Mouse (Mus musculus) liver, adult 2 months (tissue): Measurements from ENCODE around the gene Crygn. TPM values are rescaled to one million over a fixed set of nuclear protein-coding genes. Genes with fewer than 3 reads are reported as not detected.

Source experiments
- DNase-seq: peaks from one replicate; pipeline ENCODE4 v3.0.0-alpha.2; 2011; ENCODE audit warnings: low read depth, low spot score; ENCODE audit errors: extremely low read depth
- H3K27ac ChIP-seq: fragments of 200-500 bp; replicated peaks from 2 replicates; pipeline ENCODE4 v1.5.1; 2012; ENCODE audit warnings: low read depth, mild to moderate bottlenecking, control low read depth, inconsistent platforms, low read length; ENCODE audit not compliant: insufficient read depth
- H3K27me3 ChIP-seq: fragments of 200-500 bp; 2 replicates; pipeline ENCODE4 v1.6.1; 2012; ENCODE audit warnings: mild to moderate bottlenecking, moderate library complexity, low read length, inconsistent platforms; ENCODE audit not compliant: control insufficient read depth, insufficient read depth
- H3K36me3 ChIP-seq: fragments of 200-500 bp; 2 replicates; pipeline ENCODE4 v1.6.1; 2012; ENCODE audit warnings: low read length, inconsistent platforms; ENCODE audit not compliant: control insufficient read depth, insufficient read depth
- H3K4me1 ChIP-seq: fragments of 200-500 bp; 2 replicates; pipeline ENCODE4 v1.6.1; 2011; ENCODE audit warnings: low read length; ENCODE audit not compliant: control insufficient read depth, insufficient read depth
- H3K4me3 ChIP-seq: fragments of 200-500 bp; 2 replicates; pipeline ENCODE4 v1.5.1; 2011; ENCODE audit warnings: low read depth, mild to moderate bottlenecking, control low read depth, low read length, moderate library complexity; ENCODE audit not compliant: insufficient read depth
- H3K79me2 ChIP-seq: fragments of 200-500 bp; 2 replicates; pipeline ENCODE4 v1.6.1; 2012; ENCODE audit warnings: inconsistent platforms, mild to moderate bottlenecking, low read length, moderate library complexity; ENCODE audit not compliant: control insufficient read depth, insufficient read depth
- H3K9ac ChIP-seq: fragments of 200-500 bp; 2 replicates; pipeline ENCODE4 v1.6.1; 2012; ENCODE audit warnings: low read depth, mild to moderate bottlenecking, control low read depth, inconsistent platforms, low read length
- CTCF ChIP-seq: fragments of 200-500 bp; IDR thresholded peaks from 2 replicates; pipeline ENCODE4 v1.5.1; 2011; ENCODE audit warnings: low read depth, low read length, control low read depth
- POLR2A ChIP-seq: fragments of 200-500 bp; IDR thresholded peaks from 2 replicates; pipeline ENCODE4 v1.6.1; 2011; ENCODE audit warnings: low read length, control low read depth; ENCODE audit not compliant: insufficient read depth; ENCODE audit errors: extremely low read depth
- WGBS: fragments of 180-500 bp; shearing (Covaris S2); methylation state at CpG from one replicate; pipeline ENCODE4 v1.1.7; 2018; 5-methylcytosine and 5-hydroxymethylcytosine counted together
- polyA plus RNA-seq: library from polyadenylated mRNA; depleted of rRNA; stranded (reverse); fragments of >200 nt; gene quantifications from 2 replicates; pipeline ENCODE4 v1.2.3, GENCODE M21; 2012; rRNA removed
- total RNA-seq: library from RNA; depleted of rRNA; stranded (reverse); fragments of >200 nt; gene quantifications from 2 replicates; pipeline ENCODE4 v1.2.3, GENCODE M21; 2014; rRNA removed

Gene Crygn
- total and polyA plus RNA-seq, 2 experiments = 1.0 to 1.4 TPM

DNA sequence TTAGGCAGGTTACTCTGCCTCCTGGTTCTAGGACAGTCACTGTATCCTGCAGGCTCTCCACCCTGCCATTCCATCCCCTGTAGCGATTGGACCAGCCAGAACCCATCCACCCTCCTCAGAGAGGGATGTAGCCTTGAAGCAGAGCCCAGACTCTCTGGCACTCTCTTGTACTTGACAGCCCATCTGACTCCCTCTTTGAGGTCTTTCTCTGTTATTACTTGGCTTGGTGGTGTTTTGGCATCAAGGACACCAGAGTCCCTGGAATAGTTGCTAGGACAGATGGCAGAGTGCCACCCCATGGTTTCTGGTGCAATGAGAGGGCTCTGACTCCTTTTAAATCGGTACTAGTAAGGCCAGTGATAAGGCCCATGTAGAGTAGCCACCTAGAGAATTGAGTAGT lies 44.6 kb downstream of the Crygn start:
- H3K4me3 ChIP-seq = no peak overlapping the region
- H3K79me2 ChIP-seq = no peaks in the 10 kb centered on the region
- H3K27me3 ChIP-seq = no peaks in the 10 kb centered on the region
- DNase-seq = no peak
- TF ChIP-seq POLR2A = no peak
- no peak for TF ChIP-seq CTCF
- H3K36me3 ChIP-seq = peaks cover 18% of the 10 kb centered on the region; the same call in 1 of the 2 replicates
- H3K4me1 ChIP-seq = no peaks in the 10 kb centered on the region
- no peak overlapping the region for H3K27ac ChIP-seq
- no peak overlapping the region for H3K9ac ChIP-seq
- WGBS = 73% methylated on average over 2 of the region's 2 CpGs

DNA sequence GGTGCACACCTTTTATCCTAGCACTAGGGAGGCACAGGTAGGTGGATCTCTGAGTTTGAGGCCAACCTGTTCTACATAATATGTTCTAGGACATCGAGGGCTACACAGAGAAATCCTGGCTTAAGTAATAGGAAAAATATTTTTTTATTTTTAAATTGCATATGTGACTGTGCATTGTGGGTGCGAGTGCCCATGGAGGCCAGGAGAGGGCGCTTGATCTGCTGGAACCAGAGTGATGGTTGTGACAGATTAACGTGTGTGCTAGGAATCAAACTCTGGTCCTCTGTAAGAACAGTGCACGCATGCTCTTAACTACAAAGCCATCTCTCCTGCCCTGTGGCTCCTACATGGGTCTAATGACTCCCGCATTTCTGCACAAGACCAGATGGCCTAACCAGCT lies 46.2 kb downstream of the Crygn start:
- H3K9ac ChIP-seq = no peak overlapping the region
- H3K4me1 ChIP-seq = no peaks in the 10 kb centered on the region
- no peak overlapping the region for H3K27ac ChIP-seq
- TF ChIP-seq POLR2A = no peak
- peak; percentile 30 for TF ChIP-seq CTCF
- WGBS = 98% methylated on average over 6 of the region's 6 CpGs
- H3K27me3 ChIP-seq = no peaks in the 10 kb centered on the region
- H3K36me3 ChIP-seq = peaks cover 25% of the 10 kb centered on the region; the same call in 1 of the 2 replicates
- H3K79me2 ChIP-seq = no peaks in the 10 kb centered on the region
- DNase-seq = no peak
- H3K4me3 ChIP-seq = no peak overlapping the region

- Histone ChIP-seq H3K36me3 (peaks cover 38% of the 10 kb centered on the region), H3K9ac (no peak overlapping the region), H3K4me3 (no peak overlapping the region), H3K79me2 (no peaks in the 10 kb centered on the region), H3K27me3 (no peaks in the 10 kb centered on the region), H3K4me1 (no peaks in the 10 kb centered on the region), H3K27ac (no peak overlapping the region)
- WGBS = 93% methylated on average over 2 of the region's 2 CpGs
- TF ChIP-seq POLR2A (no peak), CTCF (no peak)
- DNase-seq = no peak
Observed at GRCm38 (mm10) chr5:24709962-24710361, 47.8 kb downstream of the Crygn start.

DNA sequence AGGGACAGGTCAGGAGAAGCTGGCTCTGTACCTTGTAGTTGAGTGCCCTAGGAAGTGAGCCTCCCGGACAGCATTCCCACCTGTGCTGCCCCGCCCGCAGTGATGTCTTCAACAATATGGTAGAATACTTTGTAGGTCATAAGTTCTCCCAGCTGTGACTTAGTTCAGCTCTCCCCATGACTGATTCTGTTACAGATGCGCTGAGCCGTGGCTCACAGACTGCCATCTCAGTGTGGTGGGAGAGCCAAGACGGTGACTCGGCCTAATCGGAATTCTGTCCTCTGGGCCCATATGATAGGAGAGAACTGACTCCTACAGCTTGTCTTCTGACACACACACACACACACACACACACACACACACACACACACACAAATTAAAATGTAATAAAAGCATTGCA lies 53.2 kb downstream of the Crygn start:
- H3K27ac ChIP-seq = no peak overlapping the region
- no peak overlapping the region for H3K4me3 ChIP-seq
- H3K27me3 ChIP-seq = no peaks in the 10 kb centered on the region
- H3K9ac ChIP-seq = no peak overlapping the region
- WGBS = 92% methylated on average over 8 of the region's 8 CpGs
- no peak for TF ChIP-seq CTCF
- no peak for TF ChIP-seq POLR2A
- no peak for DNase-seq
- no peaks in the 10 kb centered on the region for H3K79me2 ChIP-seq
- H3K4me1 ChIP-seq = no peaks in the 10 kb centered on the region
- peaks cover 78% of the 10 kb centered on the region for H3K36me3 ChIP-seq

DNA sequence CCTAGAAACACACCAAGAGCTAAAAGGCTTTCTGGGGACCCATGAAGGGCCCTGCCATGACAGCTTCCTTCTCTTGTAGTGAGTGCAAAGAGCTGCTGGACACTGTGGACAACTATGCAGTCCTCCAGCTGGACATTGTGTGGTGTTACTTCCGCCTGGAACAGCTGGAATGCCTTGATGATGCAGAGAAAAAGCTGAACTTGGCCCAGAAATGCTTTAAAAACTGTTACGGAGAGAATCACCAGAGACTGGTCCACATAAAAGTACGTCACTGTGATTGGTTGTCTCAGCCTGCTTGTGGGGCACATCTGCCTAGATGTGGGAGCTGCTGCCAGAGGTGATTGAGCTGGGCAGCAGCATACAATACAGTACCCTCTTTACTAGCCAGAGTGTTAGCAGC lies 56.5 kb downstream of the Crygn start:
- DNase-seq = no peak

More for the DNA sequence above, 56.5 kb downstream of the Crygn start:
- Histone ChIP-seq H3K4me1 (peaks cover 3% of the 10 kb centered on the region; the same call in 1 of the 2 replicates), H3K4me3 (no peak overlapping the region), H3K36me3 (peaks cover 80% of the 10 kb centered on the region), H3K27me3 (no peaks in the 10 kb centered on the region), H3K9ac (no peak overlapping the region), H3K27ac (no peak overlapping the region), H3K79me2 (no peaks in the 10 kb centered on the region)
- TF ChIP-seq CTCF = no peak
- no peak for TF ChIP-seq POLR2A
- WGBS = 92% methylated on average over 3 of the region's 3 CpGs

Other genes with a start within 250 kb of the Crygn start
- gene Gbx1, start 230.8 kb downstream of the Crygn start, total RNA-seq = not detected in 2 replicates
- gene Gbx1, start 230.8 kb downstream of the Crygn start, polyA plus RNA-seq = 0.02 TPM in 1 of 2 replicates, not detected in the other
- 0.13 TPM in 1 of 2 replicates, not detected in the other for gene Asb10, start 217.0 kb downstream of the Crygn start, total RNA-seq
- 0.06 and 0.10 TPM in 2 replicates for gene Asb10, start 217.0 kb downstream of the Crygn start, polyA plus RNA-seq
- not detected in 2 replicates for gene 4931409K22Rik, start 201.2 kb downstream of the Crygn start, total RNA-seq
- not detected in 2 replicates for gene 4931409K22Rik, start 201.2 kb downstream of the Crygn start, polyA plus RNA-seq
- gene Abcf2, start 180.5 kb downstream of the Crygn start, total RNA-seq = 25.0 and 25.9 TPM in 2 replicates
- 27.1 and 31.9 TPM in 2 replicates for gene Abcf2, start 180.5 kb downstream of the Crygn start, polyA plus RNA-seq
- gene Chpf2, start 171.3 kb downstream of the Crygn start, total RNA-seq = 9.5 and 14.2 TPM in 2 replicates
- 21.1 and 22.4 TPM in 2 replicates for gene Chpf2, start 171.3 kb downstream of the Crygn start, polyA plus RNA-seq
- gene Smarcd3, start 133.6 kb downstream of the Crygn start, total RNA-seq = 0.55 and 1.3 TPM in 2 replicates
- 1.3 TPM in 2 replicates for gene Smarcd3, start 133.6 kb downstream of the Crygn start, polyA plus RNA-seq
- 14.4 and 19.6 TPM in 2 replicates for gene Nub1, start 72.5 kb downstream of the Crygn start, total RNA-seq
- 19.9 and 20.2 TPM in 2 replicates for gene Nub1, start 72.5 kb downstream of the Crygn start, polyA plus RNA-seq
- gene Wdr86, start 27.3 kb downstream of the Crygn start, total RNA-seq = 0.27 and 0.28 TPM in 2 replicates
- gene Wdr86, start 27.3 kb downstream of the Crygn start, polyA plus RNA-seq = 0.26 and 1.0 TPM in 2 replicates
- gene Rheb, start 84.6 kb upstream of the Crygn start, total RNA-seq = 31.3 and 31.7 TPM in 2 replicates
- 14.8 and 19.3 TPM in 2 replicates for gene Rheb, start 84.6 kb upstream of the Crygn start, polyA plus RNA-seq